Mouse (Mus musculus) heart, adult 2 months (tissue): Measurements from ENCODE around the gene Fam178b.

Experiments used
- CTCF ChIP-seq: fragments of 200-600 bp; IDR thresholded peaks from 2 replicates; pipeline ENCODE4 v1.8.1; 2022; ENCODE audit warnings: antibody characterized with exemption, mild to moderate bottlenecking, moderate library complexity
- EP300 ChIP-seq: fragments of 200-500 bp; IDR thresholded peaks from 2 replicates; pipeline ENCODE4 v1.6.1; 2011; ENCODE audit warnings: low read depth, low read length, control low read depth; ENCODE audit not compliant: insufficient read depth

DNA sequence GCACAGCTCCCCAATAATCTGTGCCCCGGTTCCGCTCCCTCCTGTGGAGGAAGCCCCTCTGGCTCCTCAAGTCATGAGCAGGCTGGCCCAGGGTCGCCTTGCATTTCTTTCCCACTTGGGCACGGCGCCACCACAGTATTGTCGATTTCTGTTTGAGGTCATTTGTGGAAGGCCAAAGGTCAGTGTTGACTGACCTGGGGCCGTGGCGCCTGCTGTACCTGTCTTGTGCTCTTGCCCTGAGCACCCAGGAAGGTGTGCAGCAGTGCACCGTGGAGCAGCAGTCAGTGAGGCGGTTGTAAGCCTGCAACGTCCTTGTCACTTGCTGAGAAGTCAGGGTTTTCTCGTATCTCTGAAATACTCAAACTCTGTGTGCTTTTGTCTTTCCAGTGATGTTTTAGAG is 157.2 kb downstream of the Fam178b start:
- TF ChIP-seq CTCF: no peak
- TF ChIP-seq EP300: no peak
